Mouse (Mus musculus) testis, adult 2 months (tissue): ENCODE measurements at regions not wholly inside any gene's neighbourhood (a gene's known extent, or its start where the extent isn't known, plus 50 kb on each side); places are given as distances from the start of the nearest gene placed in this dataset.

Source experiments
- CTCF ChIP-seq: fragments of 200-500 bp; IDR thresholded peaks from 2 replicates; pipeline ENCODE4 v1.5.1; 2012; ENCODE audit warnings: low read depth, mild to moderate bottlenecking, inconsistent platforms, low read length, moderate library complexity; ENCODE audit not compliant: control insufficient read depth, insufficient read depth, insufficient replicate concordance
- POLR2A ChIP-seq: fragments of 200-500 bp; IDR thresholded peaks from 2 replicates; pipeline ENCODE4 v1.6.1; 2012; ENCODE audit warnings: low read depth, mild to moderate bottlenecking, inconsistent platforms, low read length, moderate library complexity; ENCODE audit not compliant: control insufficient read depth

- TF ChIP-seq CTCF = no peak
- TF ChIP-seq POLR2A = no peak
Observed at GRCm38 (mm10) chr12:68605417-68606000, 553.5 kb downstream of the Rps29 start.
